Mouse (Mus musculus) cerebellum, adult 11-12 months (tissue): Measurements from ENCODE around the gene Tfpt.
"Not testable (repeated sequence)": the region's sequence is repeated elsewhere in the genome, so short reads cannot be mapped to it uniquely, and the experiment has no call there.

Experiments
- DNase-seq: peaks from one replicate; pipeline ENCODE4 v3.0.0; 2022

Gene Tfpt

DNA sequence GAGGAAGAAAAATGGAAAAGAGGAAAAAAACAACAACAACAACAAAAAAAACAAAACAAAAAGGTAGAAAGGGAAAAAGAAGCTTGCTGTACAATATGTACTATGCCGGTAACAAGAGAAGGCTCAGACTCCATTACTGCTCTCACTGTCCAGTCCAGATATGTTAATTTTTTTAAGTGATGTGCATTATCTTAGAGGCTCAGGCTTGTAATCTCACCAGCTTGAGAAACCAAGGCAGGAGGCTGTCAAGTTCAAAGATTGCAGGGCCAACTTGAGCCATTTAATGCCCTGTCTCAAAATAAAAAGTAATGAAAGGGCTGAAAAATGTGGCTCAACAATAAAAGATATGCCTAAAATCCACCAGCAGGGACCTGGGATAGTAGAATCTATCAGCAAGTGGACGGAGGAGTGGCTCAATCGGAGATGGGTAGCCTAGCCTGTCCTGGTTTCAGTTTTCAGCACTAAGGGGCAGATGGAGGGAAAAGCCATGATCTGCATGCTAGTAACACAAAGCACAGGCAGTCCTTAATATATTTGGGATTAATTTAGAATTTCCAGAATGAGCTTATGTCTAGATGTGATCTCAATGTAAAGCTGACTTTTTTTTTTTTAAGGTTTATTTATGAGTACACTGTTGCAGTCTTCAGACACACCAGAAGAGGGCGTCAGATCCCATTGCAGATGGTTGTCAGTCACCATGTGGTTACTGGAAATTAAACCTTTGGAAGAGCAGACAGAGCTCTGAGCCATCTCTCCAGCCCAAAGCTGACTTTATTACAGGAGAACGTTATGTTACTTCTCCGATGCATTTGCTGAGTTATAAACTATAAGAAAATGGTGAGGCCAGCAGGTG is 13.1 kb downstream of the Tfpt start:
- DNase-seq: no peak

DNA sequence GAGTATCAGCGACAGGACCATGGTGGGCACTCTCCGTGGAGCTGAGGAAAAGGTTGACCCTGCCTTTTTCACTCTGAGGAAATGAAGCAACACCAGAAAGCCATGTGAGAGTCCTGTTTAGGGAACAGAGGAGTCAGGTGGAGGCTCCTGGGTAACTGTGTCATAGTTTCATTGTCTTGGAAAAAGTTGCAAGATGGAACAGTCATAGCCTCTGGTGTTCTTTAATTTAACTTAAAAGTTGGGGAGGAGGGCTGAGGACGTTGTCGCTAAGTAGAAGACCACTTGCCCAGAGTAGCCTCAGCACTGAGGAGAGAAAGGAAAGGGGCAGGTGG is 13.7 kb downstream of the Tfpt start, which contains the start of gene Oscar:
TSS of gene Oscar (minus strand) at position 101 of the 332 bp plus-strand sequence.
- DNase-seq: no peak

DNA sequence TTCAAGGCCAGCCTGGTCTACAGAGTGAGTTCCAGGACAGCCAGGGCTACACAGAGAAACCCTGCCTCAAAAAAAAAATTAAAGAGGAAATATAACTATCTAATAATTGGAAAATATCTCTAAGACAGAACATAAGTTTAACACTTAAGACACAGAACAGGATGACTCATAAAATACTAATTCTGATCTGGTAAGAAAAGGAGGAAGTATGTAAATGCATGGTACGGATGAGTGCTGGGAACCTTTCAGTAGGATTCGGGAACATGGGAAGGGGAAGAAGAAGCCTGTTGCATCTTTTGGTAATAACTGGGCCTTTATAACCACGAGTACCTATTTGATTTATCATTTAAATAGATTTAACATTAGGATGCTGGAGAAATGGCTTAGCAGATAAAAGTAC is 15.7 kb downstream of the Tfpt start:
- no peak for DNase-seq

DNA sequence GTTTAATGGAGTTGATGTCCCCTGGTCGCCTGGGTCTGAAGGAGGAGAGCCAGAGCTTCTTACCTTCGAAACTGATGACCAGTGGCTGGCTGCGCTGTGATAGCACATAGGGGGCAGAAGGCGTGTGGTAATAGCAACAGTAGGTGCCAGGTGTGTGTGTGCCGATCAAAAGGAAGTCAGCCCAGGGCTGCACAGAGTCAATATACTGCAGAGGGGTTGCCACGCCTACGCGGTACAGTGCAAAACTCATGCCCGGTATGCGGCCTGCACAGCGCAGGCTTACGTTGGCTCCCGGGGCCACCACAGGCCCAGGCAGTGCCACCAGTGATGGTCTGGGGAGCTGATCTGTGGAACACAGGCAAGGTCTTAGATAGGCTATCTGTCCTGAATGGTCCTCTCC is 18.7 kb downstream of the Tfpt start:
- no peak for DNase-seq

DNA sequence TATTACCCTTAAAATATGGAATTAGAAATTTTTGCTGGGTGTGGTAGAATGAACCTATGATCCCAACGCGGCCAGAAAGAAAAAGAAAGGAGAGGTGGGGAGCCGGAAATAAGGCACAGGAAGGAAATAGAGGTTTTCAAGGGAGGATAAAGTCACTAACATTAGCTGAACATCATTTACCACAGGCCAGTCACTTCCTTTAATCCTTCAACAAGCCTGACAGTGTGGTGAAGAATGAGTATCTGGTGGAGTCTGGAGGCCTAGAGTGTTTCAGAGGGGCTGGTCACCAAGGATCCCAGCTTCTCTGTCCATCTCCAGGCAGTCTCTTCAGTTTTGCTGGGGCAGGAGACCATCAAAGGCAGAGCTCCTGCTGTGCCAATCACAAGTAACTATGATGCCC is 19.3 kb downstream of the Tfpt start:
- DNase-seq: no peak

DNA sequence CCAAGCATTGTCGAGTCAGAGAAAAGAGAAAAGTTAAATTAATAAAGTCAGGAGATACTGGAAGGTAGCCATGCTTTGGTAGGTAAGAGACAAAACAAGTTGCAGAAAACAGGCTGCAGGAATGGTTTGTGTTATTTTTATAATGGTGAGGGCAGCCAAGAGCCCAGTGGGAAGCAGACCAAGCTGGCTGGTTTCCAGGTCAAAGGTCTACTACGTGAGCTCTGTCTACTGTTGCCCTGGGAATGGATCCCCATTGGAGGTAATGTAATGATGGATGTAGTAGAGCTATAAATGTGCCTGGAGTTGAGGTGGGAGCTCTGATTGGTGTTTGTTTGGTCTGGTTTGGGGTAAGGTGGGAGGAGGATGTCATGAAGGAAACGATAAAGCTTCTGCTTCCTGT is 20.6 kb downstream of the Tfpt start:
- no peak for DNase-seq

DNA sequence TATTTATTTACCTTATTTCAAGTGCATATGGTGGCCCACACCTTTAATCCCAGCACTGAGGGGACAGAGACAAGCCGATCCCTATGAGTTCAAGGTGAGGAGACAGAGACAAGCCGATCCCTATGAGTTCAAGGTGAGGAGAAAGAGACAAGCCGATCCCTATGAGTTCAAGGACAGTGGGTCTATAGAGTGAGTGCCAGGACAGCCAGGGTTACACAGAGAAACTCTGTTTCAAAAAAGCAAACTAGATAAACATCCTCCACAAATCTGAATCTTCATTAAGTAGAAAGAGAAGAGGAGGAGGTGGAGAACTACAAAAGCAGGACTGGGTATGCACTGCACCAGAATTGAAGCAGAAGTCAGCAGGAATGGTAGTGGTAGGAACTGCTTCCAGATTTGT is 21.1 kb downstream of the Tfpt start:
- DNase-seq: no peak

DNA sequence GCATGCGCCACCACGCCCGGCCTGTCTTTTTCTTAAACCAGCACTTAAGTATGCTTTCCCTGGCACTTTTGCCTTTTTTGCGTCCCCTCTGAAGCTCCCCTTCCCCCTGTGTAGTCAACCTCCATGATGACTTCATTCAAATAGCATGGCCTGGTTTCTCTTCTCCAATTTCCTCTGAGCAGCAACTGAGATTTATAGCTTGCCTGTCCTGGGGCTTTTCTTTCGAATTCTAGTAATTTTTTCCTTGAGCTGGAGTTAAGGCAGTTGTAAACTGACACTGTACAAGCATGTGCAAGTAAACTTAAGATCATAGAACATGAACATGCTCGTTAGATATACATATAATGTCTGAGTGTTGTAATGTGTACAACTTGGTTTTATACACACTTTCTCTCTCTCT is 22.3 kb downstream of the Tfpt start:
- no peak for DNase-seq

DNA sequence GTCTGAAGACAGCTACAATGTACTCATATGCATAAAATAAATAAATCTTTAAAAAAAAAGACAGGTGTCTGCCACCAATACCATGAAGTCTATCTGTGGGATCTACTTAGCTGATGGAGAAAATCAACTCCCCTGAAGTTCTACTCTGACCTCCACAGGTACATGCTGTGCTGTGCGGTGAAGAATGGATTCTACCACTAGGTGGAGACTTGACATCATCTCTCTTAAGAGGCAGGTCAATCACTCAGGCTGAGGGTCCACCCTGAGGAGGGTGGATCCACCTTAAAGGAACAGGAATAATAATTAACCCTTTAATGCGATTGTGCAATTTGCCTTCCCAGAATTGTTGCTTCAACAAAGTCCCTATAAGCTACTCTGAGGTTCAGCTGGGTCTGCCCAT is 22.9 kb downstream of the Tfpt start:
- DNase-seq: no peak

DNA sequence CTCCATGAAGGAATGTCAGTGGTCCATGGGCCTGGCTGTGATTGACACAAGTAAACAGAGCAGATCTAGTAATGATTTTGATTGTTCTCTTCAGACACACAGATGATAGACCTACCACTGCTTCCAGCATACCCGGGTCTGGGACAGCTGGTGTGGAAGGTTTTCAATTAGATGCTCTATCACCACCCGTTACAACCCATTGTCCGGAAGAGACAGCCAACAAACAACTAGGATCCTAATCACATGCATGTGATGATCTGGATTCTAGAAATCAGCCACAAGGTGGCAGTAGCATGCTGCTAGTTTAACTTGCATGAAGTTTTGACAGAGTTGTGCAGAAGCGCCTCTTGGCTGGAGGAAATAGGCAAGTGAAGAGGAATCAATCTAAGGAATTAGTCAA is 28.6 kb downstream of the Tfpt start:
- DNase-seq: no peak

DNA sequence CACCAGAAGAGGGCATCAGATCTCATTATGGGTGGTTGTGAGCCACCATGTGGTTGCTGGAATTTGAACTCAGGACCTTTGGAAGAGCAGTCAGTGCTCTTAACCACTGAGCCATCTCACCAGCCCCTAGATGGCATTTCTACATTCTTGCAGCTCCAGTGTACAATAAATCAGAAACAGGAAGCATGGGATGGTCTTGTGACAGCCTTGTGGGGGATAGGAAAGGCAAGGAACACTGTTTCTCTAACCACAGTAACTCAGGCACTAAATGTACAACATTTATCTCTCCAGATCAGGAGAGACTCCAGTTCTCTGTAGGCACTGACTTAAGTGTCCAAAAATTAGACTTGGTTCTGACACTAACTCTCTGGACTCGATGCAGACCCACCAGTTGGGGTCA is 32.0 kb downstream of the Tfpt start:
- not testable (repeated sequence) for DNase-seq

DNA sequence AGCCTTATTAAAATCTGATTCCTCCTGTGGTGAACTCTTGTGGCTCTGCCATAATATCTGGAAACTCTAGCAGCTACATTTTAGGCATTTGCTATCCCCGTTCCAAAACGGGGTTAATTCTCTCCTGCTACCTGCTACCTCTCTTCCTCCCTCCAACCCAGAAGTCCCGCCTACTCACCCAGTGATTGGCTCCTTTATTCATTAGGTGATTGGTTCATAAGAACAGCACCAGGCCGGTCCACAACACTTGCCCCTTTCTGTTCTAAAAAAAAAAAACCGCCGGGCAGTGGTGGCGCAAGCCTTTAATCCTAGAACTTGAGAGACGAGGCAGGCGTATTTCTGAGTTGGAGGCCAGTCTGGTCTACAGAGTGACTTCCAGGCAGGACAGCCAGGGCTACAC is 34.6 kb downstream of the Tfpt start:
- DNase-seq: no peak

DNA sequence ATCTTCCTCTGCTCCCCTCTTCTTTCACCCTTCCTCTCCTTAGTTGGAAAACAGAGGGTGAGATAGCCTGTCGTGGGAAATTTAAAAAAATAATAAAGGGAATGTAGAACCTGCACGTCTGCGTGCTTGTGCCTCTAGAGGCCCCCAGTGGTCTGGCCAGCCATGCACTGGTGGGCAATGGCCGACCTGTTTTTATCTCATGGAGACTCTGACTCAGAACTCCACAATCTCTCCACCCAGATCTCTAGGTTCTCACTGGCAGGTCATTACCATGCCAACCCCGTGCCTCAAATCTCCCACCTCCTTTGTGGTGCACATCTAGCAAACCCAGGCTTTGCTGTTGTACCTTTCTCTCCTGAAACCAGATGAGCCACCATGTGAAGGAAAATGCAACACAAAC is 35.0 kb downstream of the Tfpt start:
- no peak for DNase-seq

DNA sequence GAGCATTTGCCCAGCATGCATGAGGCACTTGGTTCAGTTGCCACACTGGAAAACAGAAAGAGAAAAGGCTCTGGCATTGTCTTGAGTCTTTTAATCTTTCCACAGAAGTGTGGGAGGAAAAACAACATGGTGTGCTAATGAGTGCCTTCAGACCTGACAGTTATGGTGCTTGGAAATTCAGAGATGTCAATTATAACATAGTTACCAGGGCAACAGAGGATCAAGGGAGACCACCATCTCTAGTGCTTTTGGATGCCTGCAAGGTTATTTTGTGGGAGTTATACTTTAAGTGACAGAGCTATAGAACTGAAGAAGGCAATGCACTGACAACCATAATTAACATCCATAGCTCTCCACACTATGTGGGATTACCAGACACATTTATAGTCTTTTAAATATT is 35.9 kb downstream of the Tfpt start:
- DNase-seq: no peak

DNA sequence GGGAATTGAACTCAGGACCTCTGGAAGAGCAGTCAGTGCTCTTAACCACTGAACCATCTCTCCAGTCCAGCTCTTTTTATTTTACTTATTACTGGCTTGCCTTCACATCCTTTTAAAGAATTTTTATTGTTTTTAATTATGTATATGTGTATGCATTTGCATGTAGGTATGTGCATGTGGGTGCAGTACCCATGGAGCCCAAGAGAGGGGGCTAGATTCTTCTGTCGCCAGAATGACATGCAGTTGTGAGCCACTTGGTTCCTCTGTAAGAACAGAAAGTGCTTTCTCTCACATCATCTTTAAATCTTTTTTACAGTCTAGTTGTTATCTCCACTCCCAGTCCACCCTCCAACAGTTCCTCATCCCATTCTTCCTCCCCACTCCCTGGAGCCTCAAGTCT is 38.2 kb downstream of the Tfpt start:
- DNase-seq: no peak

DNA sequence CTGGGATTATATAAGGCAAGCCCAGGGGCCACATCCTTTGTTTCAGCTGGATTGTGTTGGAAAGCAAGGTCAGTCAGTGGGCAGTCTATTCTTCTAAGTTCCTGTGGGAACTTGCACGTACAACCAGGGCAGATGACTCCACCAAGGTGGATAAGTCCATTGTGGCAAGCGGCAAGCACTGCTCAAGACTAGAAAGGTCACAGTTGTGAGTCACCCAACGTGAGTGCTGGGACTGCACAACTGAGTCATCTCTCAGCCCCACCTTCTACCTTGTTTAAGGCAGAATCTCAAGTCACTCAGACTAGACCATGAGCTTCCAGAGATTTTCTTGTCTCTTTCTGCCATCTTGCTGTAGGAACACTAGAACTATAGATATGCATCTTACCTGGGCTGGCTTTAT is 39.2 kb downstream of the Tfpt start:
- no peak for DNase-seq

DNA sequence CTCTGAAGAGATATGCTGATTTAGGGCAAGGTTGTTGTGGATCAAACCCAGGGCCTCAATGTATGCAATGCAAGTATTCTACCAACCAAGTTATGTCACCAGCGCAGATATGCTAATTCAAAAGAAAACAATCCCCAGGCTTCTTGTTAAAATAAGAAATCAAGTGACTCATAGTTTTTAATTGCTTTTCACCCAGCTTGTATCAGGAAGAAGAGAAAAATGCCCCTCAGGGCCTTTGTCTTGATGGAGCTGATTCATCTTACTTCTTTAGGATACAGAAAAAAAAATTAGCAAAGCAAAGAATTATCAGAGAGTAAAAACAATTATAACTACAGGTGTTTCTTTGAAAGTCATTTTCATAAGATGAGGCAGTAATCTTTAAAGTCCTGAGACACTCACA is 42.4 kb downstream of the Tfpt start:
- no peak for DNase-seq

DNA sequence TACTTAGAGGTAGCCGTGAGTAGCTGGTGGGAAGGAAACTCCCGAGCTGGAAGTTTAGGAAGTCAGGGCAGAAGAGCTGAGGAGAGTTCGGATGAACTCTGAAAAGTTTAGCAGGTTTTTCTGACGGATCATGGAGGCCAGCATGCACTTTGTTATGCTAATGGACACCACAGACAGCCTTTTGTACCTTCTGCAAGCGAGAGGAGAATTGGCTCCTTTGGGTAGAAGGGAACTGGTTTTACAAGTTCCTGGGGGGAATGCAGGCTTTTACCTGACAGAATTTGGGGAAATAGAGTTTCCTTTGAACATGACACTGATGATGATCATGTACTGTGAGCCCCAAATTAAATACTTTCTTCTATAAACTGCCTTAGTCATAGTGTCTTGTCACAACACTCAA is 43.5 kb downstream of the Tfpt start:
- DNase-seq: no peak

DNA sequence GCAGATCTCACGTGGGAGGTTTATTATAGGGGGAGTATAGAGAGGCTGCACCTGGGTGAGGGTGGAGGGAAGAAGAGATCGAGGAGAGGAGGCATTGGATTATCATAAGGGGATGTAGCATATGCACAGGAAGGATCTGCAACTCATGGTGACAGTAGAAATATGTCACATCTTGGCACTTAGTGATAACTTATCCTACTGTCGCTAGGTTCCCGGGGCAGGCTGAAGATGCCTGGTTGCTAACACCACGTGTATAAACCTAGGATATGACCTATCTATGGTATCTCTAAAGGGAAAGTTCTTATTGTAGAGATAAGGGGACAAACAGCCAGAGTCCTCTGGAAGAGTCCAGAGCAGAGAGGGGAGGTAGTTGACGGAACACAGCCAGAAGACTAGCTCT is 44.0 kb downstream of the Tfpt start:
- no peak for DNase-seq

DNA sequence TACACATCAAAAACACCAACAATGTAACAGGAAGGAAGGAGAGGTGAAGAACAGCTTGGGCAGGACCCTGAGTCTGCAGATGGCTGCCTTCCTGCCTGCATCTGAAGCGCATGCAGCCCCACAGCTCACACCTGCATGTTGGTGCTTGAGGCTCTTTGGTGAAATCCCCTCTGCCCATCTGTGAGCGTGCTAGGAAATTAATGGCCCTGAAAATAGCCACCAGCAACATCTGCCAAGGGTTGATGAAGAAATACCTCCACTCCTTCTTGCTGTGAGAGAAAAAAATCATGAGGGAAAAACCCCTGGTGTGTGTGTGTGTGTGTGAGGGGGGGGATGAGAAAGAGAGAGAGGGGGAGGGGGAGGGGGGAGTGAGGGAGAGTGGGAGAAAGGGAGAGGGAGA is 49.7 kb downstream of the Tfpt start:
- no peak for DNase-seq

DNA sequence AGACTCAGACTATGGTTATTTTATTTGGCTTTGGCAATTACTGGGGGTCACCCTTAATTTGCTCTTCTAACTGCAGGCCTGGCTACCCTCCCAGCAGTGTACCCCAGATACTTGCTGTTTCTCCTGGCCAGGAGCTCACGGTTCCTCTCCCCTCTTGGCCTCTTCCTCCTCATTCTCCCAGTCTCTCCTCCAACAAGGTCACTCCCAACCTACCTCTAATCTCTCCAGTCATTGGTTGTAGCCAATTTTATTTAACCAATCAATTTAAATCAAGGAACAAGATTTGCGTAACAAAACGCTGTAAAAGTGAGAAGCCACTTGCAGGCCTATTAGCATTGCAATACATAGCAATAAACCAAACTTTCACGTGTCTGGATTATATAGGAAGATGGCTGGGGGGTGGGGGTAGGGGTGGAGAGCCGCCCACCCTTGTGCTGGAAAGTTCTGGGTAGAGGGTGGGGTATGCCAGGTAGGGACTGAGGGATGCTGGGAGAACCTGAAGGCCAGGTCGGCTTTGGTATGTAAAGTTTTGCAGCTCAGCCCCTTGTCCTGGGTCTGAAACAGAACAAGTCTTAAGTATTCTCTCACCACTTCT is 50.7 kb downstream of the Tfpt start:
- DNase-seq: no peak

DNA sequence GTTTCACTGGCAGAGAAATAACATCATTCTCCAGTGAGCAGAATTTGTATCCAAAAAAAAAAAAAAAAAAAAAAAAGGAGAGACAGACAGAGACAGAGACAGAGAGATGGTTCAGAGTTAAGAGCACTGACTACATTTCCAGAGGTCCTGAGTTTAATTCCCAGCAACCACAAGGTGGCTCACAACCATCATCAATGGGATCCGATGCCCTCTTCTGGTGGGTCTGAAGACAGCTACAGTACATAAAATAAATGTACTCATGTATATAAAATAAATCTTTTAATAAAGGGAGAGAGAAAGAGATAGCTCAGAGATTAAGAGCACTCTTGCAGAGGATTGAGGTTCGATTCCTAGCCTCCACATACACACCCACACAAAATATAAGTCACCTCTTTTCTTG is 51.5 kb downstream of the Tfpt start:
- DNase-seq: no peak

DNA sequence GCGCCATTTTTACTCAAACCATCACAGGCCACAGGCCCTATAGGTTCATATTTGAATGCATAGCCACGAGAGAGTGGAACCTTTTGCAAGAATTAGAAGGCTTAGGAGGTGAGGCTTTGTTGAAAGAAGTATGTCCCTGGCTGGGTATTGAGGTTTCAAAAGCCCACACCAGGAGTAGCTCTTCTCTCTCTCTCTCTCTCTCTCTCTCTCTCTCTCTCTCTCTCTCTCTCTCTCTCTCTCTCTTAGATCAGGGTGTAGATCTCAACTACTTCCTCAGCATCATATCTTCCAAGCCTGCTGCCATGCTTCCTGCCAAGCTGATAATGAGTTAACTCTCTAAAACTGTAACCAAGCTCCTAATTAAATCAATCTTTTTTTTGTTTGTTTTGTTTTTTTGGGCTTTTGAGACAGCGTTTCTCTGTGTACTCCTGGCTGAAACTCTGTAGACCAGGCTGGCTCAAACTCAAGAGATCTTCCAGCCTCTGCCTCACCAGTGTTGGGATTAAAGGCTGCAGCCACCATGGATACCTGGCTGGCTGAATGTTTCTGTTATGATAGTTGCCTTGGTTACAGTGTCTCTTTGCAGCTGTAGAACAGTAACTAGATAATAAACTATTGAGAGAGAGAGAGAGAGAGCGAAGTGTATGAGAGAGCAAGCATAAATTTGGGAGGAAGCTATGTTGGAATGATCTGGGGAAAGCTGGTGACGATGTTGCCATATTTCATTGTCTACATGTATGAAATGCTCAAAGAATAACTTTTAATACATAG is 53.2 kb downstream of the Tfpt start:
- DNase-seq: no peak

DNA sequence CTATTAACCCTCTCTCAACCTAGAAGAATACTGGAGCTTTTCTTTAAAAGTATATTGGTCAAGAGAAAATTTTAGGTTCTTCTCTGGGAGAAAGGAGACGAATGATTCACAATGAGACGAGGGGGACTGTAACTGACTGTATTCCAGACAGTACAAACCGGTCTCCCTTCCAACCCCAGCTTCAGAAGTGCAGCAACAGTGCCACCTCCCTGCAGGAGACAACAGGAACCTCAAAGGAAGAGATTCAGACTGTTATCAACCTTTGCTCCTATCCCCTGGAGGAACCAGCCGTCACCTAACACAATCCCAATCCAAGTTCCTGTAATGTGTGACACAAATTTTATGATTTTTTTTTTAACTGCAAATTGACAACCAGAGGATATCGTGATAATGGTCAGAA is 55.5 kb downstream of the Tfpt start:
- DNase-seq: no peak
